Mouse (Mus musculus) gastrocnemius, postnatal 10 days (tissue): ENCODE measurements around the gene Mageb18. TPM values are rescaled to one million over a fixed set of nuclear protein-coding genes. Genes with fewer than 3 reads are reported as not detected.
"Not testable (repeated sequence)": the region's sequence is repeated elsewhere in the genome, so short reads cannot be mapped to it uniquely, and the experiment has no call there.

Source experiments
- DNase-seq: peaks from one replicate; pipeline ENCODE4 v3.0.0; 2021; ENCODE audit warnings: mixed read lengths
- long read RNA-seq, 2 experiments: library from polyadenylated mRNA; stranded (forward); transcript quantifications; one replicate each; pipeline ENCODE4 v2.0.0; 2021
- total RNA-seq, 2 experiments: library from RNA; stranded (reverse); gene quantifications; 2 replicates each; pipeline ENCODE4 v1.2.3; 2021

The Mageb18 gene
- total RNA-seq = not detected
- long read RNA-seq, experiment 1 = 0 reads
- long read RNA-seq, experiment 2 = 0 reads

DNA sequence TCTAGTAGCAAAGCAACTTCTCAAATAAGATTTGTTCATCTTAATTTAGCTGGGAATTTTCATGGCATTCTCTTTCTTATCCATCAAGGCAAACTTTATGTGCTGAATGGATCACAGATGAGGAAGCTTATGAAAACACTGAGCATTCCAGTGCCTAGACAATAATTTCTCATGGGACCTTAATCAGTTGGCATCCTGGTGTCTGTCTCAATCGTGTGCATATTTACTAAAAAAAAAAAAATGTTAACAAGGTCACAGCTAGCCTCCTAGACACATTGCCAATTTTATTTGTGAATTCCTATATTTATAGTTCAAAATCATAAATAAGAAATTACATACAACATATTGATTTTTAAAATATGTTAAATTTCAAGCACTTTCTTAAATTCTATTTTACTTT is at the start of gene Mageb18:
TSS of gene Mageb18 (minus strand) at position 101 of the 400 bp plus-strand sequence.
- no peak for DNase-seq

DNA sequence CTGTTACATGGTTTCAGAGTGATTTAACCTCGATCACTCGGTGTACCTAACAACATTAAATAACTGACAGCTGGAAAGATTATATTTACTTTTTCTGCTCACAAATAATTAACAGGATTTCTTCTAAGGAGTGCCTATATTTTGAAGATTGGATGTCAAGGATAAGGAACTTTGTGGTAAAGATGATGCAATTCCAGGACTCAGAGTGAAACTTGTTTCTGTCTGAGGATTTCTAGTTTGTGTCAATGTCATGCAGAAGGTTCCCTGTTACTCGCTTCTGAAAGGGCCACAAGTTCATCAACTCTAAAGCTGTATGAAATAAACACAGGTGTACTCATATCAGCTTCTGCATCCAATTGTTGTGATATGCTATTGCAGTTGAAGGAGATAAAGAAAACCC is 13.4 kb upstream of the Mageb18 start:
- no peak for DNase-seq

DNA sequence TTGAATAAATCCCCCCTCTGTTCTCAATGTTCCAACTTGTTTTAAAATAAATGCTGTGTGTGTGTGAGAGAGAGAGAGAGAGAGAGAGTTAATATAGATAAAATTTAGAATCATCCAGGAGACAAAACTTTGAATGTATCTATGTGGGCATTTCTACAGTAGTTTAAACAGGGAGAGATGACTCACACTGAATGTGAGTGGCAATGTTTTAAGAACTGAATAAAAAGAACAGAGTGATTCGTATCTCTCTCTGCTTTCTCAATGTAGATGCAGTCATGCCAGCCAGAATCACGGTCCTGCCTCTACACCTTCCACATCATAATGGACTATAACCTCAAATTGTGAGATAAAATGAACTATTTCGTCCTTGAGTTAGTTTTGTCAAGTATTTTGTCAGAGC is 11.1 kb upstream of the Mageb18 start:
- DNase-seq = no peak

DNA sequence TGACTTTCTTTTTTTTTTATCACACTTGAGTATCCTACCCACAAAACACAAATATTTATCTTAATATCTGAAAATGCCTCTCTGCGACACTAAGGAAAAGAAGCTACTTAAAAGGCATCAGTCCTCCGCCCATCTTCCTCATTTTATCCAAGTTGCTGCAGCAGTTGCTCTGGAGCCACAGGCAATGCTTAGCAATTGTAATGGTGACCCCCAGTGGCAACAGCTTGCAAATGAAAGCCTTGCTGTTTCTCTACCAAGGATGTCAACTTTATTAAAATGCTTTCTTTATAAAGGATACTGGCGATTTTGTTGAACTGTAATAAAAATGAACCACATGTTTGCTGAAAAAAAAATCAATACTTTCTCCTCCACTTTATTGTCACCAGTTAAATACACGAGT is 2.0 kb downstream of the Mageb18 start:
- peak; percentile 3 for DNase-seq

DNA sequence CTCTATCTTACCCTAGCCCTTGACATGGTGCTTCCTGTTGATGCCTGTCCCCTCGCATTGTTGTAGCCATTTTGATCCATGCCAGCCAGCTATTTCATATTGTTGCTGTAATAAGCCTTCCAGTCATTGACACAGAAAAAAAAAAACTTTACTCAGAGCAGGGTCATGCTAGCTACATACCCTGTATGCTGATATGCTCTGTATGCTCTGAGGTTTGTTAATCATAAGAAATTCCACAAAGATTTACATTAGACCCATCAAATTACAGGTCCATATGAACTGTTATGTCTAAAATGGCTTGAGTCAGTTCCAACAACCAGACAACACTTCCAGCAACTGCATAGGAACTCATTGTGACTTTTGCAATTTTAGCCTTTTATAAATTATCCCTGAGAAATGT is 71.5 kb downstream of the Mageb18 start:
- DNase-seq = no peak

DNA sequence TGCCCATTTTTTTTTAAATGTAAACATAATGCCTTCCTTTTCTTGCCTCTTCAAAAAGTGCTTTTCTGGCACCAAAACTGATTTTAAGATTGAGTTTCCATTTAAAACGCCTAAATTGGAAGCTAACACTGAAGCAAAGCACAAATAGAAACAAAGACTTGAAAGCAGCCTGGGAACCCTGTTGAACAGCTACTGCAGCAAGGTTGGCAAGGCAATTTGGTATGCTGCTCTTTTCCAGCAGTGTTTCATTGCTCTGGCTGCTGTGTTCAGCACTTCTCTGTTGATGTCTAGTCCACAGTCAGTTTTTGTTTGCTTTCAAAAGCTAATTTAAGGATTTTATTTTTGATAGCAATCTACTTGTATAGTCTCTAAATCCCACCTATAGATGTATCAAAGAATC is 101.1 kb downstream of the Mageb18 start:
- no peak for DNase-seq

DNA sequence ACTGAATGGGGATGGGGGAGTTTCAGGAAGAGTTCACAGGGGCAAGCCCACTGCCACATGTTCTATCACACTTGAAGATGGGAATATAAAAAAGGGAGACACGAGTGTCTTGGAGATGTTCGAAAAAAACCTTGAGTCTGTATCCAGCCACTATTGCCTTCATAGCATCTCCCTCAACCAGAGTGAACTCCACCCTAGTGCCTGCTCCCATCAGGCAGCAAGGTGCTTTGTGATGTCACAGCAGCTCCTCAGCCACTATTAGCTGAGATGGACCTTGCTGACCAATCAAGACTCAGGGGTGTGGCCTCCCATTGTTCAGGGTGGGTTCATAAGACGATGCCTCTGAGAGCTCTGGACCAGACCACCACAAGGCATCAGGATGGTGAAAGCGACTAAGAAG is 109.7 kb downstream of the Mageb18 start, which contains the start of gene Gm5941:
TSS of gene Gm5941 (plus strand) at position 301 of the 400 bp plus-strand sequence.
- not testable (repeated sequence) for DNase-seq

DNA sequence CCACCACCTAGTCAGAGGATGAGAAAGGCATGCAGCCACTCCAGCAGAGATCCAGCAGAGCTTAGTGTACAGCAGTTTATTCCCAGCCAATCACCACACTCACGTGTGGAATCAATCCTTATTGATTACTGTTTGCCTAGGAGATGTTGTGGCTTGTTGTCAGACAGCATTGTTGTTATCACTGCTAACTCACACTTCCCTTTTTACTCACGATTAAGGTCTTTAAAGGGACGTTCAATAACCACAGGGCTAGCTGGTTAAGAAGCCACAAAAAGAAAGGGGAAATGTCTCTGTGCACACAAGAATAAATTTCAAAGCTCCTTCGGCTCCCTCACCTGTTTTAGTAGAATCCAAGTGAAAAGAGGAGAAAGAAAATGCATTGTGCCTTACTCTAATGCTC is 134.6 kb downstream of the Mageb18 start:
- no peak for DNase-seq

DNA sequence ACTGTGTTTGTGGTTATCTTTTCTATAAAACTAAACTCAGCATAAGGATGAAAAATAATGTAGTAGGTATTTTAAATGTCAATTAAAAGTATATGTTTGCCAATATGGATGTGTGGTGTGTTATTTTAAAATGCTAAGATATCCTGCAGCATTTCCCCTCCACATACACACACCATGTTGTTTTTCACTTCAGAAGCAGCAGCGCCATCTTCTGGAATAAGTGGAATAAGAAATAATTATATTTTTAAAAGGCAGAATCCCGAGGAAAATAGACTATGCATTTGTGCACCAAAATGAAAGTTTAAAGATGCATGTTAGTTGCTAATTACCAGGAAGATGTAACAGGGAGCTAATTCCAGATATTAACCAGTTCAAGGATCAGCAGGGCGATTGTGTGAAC is 138.9 kb downstream of the Mageb18 start:
- no peak for DNase-seq

DNA sequence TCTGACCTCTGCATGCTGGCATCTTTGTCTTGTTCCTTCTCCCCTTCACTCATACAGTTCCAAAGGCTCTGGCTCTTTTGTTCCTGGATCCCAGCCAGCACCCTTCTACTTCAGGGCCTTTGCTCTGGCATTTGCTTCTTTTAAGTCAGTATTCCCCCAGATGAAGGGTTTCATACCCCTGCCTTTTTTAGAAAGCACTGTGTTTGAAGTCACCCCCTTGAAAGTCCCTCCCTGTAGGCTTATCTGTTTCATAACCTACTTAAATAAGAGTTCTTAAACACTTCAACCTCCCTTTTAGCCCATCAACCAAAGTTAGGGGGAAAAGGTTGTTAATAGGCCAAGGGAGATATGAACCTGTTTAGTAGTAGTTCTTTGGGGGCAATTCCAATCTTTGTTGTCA is 212.0 kb downstream of the Mageb18 start:
- no peak for DNase-seq

DNA sequence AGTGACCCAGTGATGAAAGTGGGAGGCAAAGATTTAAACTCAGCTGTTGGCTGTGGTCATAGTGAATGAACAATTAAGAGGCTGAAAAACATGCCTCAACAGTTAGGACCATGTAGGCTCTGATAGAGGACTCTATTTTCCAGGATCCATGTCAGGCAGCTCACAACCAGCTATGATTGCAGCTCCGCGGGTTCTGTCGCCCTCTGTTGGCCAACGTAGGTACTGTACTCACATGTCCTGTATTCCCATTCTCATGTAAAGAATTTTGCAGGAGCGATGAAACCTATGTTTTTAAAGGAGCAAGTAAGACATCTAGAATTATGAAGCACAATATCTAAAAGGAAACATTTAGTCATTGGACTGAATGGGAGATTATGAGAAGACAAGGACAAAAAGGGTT is 256.4 kb downstream of the Mageb18 start:
- DNase-seq = peak; percentile 26

DNA sequence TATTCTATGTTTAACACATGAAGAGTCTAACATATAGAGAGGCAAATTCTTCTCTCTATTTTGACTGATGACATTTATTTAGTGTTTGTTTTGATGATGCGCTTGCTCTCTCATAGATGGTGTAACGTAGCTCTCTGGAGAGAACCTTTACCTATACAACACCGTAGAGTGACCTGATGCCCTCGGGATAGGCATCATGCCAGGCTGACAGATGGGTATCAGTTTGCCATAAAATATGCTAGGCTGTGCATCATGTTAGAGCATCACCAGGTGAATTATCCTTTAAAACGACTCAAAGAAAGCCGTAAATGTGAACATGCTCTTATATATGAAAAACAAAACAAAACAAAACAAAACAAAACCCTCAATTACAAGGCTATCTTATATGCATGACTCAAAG is 258.5 kb downstream of the Mageb18 start:
- DNase-seq = no peak

DNA sequence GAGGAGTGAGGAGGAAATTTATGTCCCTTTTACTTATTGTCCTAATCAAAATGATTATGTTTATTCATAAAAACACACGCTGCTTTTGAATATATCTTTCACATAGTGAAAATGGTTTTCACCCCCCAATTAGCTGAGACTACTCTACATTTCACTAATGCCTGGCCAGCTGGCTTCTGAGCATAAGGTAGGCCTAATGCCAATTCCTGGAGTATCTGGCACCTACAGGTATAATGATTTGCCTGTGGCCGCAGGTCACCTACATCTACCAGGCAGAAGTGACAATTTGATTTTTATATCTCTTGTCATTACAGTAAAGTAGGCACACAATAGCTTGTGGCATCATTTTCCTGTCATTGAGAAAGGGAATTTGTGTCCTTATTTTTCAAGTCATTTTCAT is 259.8 kb downstream of the Mageb18 start:
- no peak for DNase-seq

DNA sequence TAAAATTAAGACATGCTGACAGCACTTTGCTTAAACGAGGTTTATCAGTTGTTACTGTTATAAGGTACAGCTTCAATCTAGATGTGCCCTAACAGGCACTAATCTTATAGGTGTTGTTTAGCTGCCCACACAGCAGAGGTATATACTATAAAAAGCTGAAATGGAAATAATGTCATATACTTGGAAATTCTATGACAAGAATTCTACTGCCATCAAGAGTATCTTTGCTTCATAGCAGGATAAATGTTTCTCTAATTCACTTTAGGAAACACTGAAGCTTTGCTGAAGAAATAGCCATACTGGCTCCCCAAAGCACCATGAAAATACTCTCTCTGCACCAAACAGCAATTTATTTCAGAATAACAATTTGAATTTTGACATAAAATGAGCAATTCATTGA is 265.9 kb downstream of the Mageb18 start:
- DNase-seq = no peak

DNA sequence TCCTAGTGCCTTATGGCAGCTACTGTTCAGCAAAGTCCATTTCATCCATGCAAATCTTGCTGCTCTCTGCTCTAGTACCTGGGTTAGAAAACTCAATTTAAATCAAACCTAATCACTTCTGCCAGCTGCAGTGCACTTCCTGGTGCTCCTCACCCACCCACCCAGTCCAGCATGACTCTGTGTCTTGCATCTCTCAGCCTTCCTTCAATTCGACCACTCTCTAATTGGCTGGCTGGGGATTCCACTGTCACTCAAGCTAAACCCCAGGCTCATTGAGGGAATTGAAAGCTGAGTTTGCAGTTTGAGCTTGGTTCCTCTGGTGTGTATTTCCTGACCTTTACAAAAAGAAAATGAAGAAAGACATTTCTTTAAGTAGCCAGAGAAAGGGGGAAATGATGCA is 275.8 kb downstream of the Mageb18 start:
- DNase-seq = no peak

DNA sequence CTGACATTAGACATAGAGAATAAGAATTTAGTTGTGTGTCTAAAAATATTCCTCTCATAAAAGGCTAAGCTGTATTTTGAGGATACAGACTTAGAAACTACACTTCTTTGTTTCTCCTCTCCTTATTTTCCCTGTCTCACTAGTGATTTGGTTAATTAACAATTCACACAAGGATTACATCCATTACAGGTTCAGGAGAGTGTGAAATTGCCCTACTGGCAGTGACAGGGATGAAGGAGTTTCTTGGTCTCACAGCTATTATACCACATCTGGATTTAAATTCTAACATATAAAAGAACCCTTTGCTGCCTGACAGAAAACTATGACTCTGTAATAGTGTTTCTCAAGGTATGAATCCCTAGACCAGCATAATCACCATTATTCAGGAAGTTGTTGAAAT is 318.8 kb downstream of the Mageb18 start:
- DNase-seq = no peak

Other genes with a start within 250 kb of the Mageb18 start
- not detected for gene Gm5941, start 109.6 kb downstream of the Mageb18 start, total RNA-seq